Mouse (Mus musculus): ENCODE results near the gene Ubxn11. TPM values are rescaled to one million over a fixed set of nuclear protein-coding genes. Genes with fewer than 3 reads are reported as not detected.

Gene Ubxn11
- polyA plus RNA-seq, 1 experiment from 2014 or later: 1.7 TPM

DNA sequence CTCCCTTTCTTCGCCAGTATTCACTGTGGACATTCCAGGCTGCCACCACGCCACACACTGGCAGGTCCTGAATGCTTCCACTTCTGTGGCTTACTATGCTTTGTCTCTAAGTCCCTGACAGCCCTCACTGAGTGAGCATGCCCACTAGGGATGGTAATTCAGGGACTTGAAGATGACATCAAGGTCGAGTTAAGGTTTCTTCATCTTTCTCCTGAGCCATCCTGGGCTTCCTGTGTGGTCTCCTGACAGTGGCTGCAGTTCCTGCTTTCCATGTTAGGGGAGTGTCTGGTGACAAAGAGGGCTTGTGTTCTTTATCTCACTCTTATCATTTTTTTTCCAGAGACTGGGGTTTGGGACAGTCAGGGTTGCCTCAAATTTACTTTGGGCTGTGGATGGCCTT lies 8.3 kb downstream of the Ubxn11 start:
- Histone ChIP-seq H3K27me3 (no peaks in the 10 kb centered on the region), H3K27ac (peak overlapping the region; percentile 34; the same call in 1 of the 2 replicates), H3K4me1 (replicated peaks) (peaks cover 84% of the 10 kb centered on the region), H3K4me2 (no peak overlapping the region), H3K9ac (no peak overlapping the region), H3K9me3 (replicated peaks) (no peaks in the 10 kb centered on the region), H3K4me3 (replicated peaks) (no peak overlapping the region), H3K36me3 (no peaks in the 10 kb centered on the region)
- no peak for DNase-seq
- 29% methylated on average over 3 of the region's 3 CpGs for WGBS (ENCODE audit: insufficient replicate concordance)
- no peak for ATAC-seq (ENCODE audit: low read depth)

DNA sequence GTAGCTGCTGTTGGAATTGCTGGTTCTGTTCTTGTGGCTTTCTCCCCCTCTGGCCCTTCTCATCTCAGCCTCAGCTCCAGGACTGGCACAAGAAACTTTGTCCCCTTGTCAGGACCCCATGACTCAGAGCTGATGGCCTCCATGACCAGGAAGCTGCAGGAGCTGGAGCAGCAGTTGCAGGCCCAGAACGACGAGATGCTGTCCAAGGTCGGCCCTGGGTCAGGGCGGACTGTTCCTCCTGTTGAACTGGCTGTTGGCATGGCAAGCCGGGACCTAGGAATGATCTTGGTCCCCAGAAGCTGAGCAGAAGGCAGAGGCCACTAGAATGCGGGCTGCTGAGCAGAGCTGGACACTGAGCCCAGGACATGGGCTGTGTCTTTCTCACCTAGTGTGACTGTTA lies 10.0 kb downstream of the Ubxn11 start:
- no peak for DNase-seq
- Histone ChIP-seq H3K4me1 (replicated peaks) (peaks cover 80% of the 10 kb centered on the region), H3K36me3 (no peaks in the 10 kb centered on the region), H3K4me2 (no peak overlapping the region), H3K27ac (no peak overlapping the region), H3K27me3 (no peaks in the 10 kb centered on the region), H3K9ac (no peak overlapping the region), H3K9me3 (replicated peaks) (no peaks in the 10 kb centered on the region), H3K4me3 (replicated peaks) (no peak overlapping the region)
- ATAC-seq (ENCODE audit: low read depth): no peak
- 71% methylated on average over 6 of the region's 6 CpGs for WGBS (ENCODE audit: insufficient replicate concordance)

DNA sequence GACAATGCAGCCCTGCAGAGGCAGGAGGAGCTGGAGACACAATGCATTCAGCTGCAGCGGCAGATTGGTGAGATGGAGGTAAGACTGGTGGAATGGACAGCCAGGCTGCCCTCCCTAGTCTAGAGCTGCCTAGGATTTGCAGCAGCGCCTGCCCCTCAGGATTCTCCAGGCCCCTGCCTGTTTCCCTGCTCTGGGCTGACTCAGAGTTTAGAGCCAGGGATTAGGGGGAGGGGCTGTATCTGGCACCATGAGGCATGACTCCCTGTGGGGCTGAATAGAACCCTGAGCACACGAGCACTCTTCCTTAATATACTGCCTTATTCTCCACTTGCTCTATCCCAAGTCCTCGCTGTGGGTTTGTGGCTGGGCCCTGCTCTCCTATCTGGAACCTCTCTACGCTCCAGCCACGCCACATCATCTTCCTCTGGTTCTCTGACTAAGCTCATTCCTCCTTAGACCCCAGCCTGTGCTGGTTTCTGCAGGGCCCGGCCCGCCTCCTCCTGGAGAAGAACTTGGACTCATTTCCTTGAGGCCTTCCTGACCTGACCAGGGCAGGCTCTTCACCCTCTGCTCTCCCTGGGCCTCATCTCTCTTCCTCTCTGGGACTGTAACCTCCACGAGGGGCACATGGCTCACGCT lies 11.1 kb downstream of the Ubxn11 start:
- no peaks in the 10 kb centered on the region for H3K36me3 ChIP-seq
- H3K9me3 ChIP-seq (replicated peaks): no peaks in the 10 kb centered on the region
- ATAC-seq (ENCODE audit: low read depth): no peak; the same call in 1 of the 2 replicates
- H3K27me3 ChIP-seq: no peaks in the 10 kb centered on the region
- no peak overlapping the region for H3K4me2 ChIP-seq
- H3K4me3 ChIP-seq (replicated peaks): no peak overlapping the region
- 0 out of 2 replicates have a peak overlapping the region, but pooled peaks have one; percentile 24 for H3K27ac ChIP-seq
- peaks cover 79% of the 10 kb centered on the region for H3K4me1 ChIP-seq (replicated peaks)
- WGBS (ENCODE audit: insufficient replicate concordance): 56% methylated on average over 10 of the region's 10 CpGs
- DNase-seq: no peak
- H3K9ac ChIP-seq: no peak overlapping the region

GRCm38 (mm10) chr4:134114038-134114437 lies 11.7 kb downstream of the Ubxn11 start:
- no peak overlapping the region for H3K4me2 ChIP-seq
- H3K4me1 ChIP-seq (replicated peaks): peaks cover 83% of the 10 kb centered on the region
- no peaks in the 10 kb centered on the region for H3K27me3 ChIP-seq
- ATAC-seq (ENCODE audit: low read depth) (no peak), DNase-seq (no peak)
- no peak overlapping the region for H3K27ac ChIP-seq
- no peak overlapping the region for H3K9ac ChIP-seq
- WGBS (ENCODE audit: insufficient replicate concordance): 82% methylated on average over 4 of the region's 4 CpGs
- H3K36me3 ChIP-seq: no peaks in the 10 kb centered on the region
- H3K9me3 ChIP-seq (replicated peaks): no peaks in the 10 kb centered on the region
- H3K4me3 ChIP-seq (replicated peaks): no peak overlapping the region

DNA sequence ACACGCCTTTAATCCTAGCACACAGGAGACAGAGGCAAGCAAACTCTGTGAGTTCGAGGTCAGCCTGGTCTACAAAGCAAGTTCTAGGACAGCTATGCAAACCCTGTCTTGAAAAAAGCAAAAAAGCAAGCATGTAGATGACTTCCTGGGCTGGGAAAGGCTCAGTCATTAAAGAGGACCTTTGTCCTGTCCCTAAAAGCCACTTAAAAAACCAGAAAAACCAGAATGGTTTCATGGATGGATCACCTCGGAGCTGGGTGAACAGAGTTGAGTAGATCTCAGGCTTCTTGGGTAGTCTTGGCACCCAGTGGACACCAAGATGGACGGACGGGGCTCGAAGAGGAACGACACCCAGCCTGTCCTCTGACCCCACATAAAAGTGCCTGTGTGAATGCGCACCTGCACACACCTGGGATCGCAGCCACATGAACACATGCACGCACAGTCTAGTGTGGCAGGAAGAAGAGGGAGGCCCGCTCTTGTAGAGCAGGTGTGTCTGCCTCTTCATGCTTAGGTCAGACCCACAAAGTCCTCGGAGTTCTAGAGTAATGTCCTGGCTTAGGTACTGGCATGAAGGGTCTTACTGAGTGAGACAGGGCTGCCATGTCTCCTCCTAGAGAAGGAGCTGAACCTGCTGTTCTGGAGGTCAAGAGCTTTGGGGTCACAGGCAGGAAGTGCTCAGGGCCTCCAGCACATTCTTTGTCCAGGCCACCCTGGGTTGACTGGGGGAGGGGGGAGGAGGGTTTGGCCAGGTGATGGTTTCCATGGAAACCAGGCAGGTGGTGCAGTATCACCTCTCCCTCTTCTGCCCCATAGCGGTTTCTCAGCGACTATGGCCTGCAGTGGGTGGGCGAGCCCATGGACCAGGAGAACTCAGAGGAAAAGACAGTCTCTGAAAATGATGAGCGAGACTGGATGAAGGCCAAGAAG lies 13.1 kb downstream of the Ubxn11 start:
- Histone ChIP-seq H3K4me3 (replicated peaks) (no peak overlapping the region), H3K9ac (no peak overlapping the region), H3K27ac (0 out of 2 replicates have a peak overlapping the region, but pooled peaks have one; percentile 15), H3K4me1 (replicated peaks) (peaks cover 87% of the 10 kb centered on the region), H3K36me3 (no peaks in the 10 kb centered on the region), H3K4me2 (no peak overlapping the region), H3K9me3 (replicated peaks) (no peaks in the 10 kb centered on the region), H3K27me3 (no peaks in the 10 kb centered on the region)
- WGBS (ENCODE audit: insufficient replicate concordance): 75% methylated on average over 16 of the region's 16 CpGs
- no peak for ATAC-seq (ENCODE audit: low read depth)
- DNase-seq: no peak

- Histone ChIP-seq H3K4me3 (replicated peaks) (no peak overlapping the region), H3K4me1 (replicated peaks) (peaks cover 83% of the 10 kb centered on the region), H3K4me2 (no peak overlapping the region), H3K36me3 (no peaks in the 10 kb centered on the region), H3K9ac (no peak overlapping the region), H3K27ac (peak overlapping the region; percentile 40; the same call in 1 of the 2 replicates), H3K27me3 (no peaks in the 10 kb centered on the region), H3K9me3 (replicated peaks) (no peaks in the 10 kb centered on the region)
- DNase-seq (no peak), ATAC-seq (ENCODE audit: low read depth) (no peak)
- 43% methylated on average over 2 of the region's 2 CpGs for WGBS (ENCODE audit: insufficient replicate concordance)
These were observed 14.1 kb downstream of the Ubxn11 start for GRCm38 (mm10) chr4:134116501-134116900.

GRCm38 (mm10) chr4:134117012-134117411 lies 14.6 kb downstream of the Ubxn11 start:
- 9% methylated on average over 8 of the region's 8 CpGs for whole genome bisulfite sequencing (ENCODE audit: insufficient replicate concordance)
- no peaks in the 10 kb centered on the region for H3K27me3 ChIP-seq
- H3K4me3 ChIP-seq (replicated peaks): no peak overlapping the region
- H3K36me3 ChIP-seq: no peaks in the 10 kb centered on the region
- 0 out of 2 replicates have a peak, but pooled peaks have one; percentile 11 for ATAC-seq (ENCODE audit: low read depth)
- H3K9me3 ChIP-seq (replicated peaks): no peaks in the 10 kb centered on the region
- no peak overlapping the region for H3K4me2 ChIP-seq
- H3K9ac ChIP-seq: no peak overlapping the region
- H3K4me1 ChIP-seq (replicated peaks): peaks cover 78% of the 10 kb centered on the region
- H3K27ac ChIP-seq: peak overlapping the region; percentile 63
- DNase-seq: no peak

DNA sequence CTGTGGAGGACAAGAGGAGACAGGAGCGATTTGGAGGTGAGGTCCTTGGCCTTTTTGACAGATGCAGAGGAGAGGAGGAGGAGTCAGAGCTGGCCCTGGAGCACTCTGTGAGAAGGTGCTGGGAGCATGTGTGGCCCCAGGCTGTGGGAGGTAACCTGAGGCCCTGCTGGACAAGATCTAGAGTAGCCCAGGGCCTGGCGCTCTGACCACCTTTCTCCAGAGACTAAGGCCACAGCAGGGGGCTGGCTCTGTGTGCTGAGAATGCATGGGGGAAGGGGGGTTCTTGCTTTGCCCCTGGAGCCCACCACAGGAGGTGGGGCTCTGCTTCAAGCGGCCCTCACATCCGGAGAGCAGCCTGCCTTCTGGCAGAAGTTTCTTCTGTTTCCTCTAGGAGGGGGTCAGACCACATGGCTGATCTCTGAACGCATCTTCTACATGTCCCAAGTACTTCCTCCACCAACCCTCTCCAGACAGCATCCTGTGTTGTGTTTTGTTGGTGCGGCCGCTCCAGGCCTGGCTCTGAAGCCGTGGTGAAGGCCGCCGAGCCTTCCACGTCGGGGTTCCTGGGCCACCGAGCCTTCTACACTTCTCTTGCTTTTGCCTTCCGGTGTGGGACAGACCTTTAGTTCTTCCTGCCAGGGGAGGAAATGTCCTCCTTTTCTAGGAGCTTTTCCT lies 15.9 kb downstream of the Ubxn11 start:
- 47% methylated on average over 14 of the region's 14 CpGs for WGBS (ENCODE audit: insufficient replicate concordance)
- no peak overlapping the region for H3K9ac ChIP-seq
- ATAC-seq (ENCODE audit: low read depth): no peak

GRCm38 (mm10) chr4:134119042-134119441 lies 16.7 kb downstream of the Ubxn11 start:
- WGBS (ENCODE audit: insufficient replicate concordance): 54% methylated on average over 5 of the region's 5 CpGs
- H3K9ac ChIP-seq: no peak overlapping the region
- H3K4me2 ChIP-seq: no peak overlapping the region
- H3K27me3 ChIP-seq: no peaks in the 10 kb centered on the region
- ATAC-seq (ENCODE audit: low read depth): no peak
- no peaks in the 10 kb centered on the region for H3K36me3 ChIP-seq
- DNase-seq: no peak
- H3K27ac ChIP-seq: peak overlapping the region; percentile 62; the same call in 1 of the 2 replicates
- peaks cover 64% of the 10 kb centered on the region for H3K4me1 ChIP-seq (replicated peaks)
- no peak overlapping the region for H3K4me3 ChIP-seq (replicated peaks)
- no peaks in the 10 kb centered on the region for H3K9me3 ChIP-seq (replicated peaks)

More for the DNA sequence above, 15.9 kb downstream of the Ubxn11 start:
- H3K27me3 ChIP-seq: no peaks in the 10 kb centered on the region
- peak overlapping the region; percentile 63 for H3K27ac ChIP-seq
- no peak overlapping the region for H3K4me2 ChIP-seq
- DNase-seq: no peak
- H3K9me3 ChIP-seq (replicated peaks): no peaks in the 10 kb centered on the region
- peaks cover 66% of the 10 kb centered on the region for H3K4me1 ChIP-seq (replicated peaks)
- no peak overlapping the region for H3K4me3 ChIP-seq (replicated peaks)
- no peaks in the 10 kb centered on the region for H3K36me3 ChIP-seq

- ATAC-seq (ENCODE audit: low read depth): 0 out of 2 replicates have a peak, but pooled peaks have one; percentile 37
- H3K27me3 ChIP-seq: no peaks in the 10 kb centered on the region
These were observed 17.3 kb downstream of the Ubxn11 start for GRCm38 (mm10) chr4:134119644-134120043.

More at GRCm38 (mm10) chr4:134119644-134120043, 17.3 kb downstream of the Ubxn11 start:
- peaks cover 64% of the 10 kb centered on the region for H3K4me1 ChIP-seq (replicated peaks)
- 42% methylated on average over 9 of the region's 9 CpGs for WGBS (ENCODE audit: insufficient replicate concordance)
- H3K36me3 ChIP-seq: no peaks in the 10 kb centered on the region
- peak; percentile 50 for DNase-seq
- H3K4me2 ChIP-seq: no peak overlapping the region
- H3K9ac ChIP-seq: no peak overlapping the region
- peak overlapping the region; percentile 39; the same call in 1 of the 2 replicates for H3K27ac ChIP-seq
- H3K4me3 ChIP-seq (replicated peaks): no peak overlapping the region
- no peaks in the 10 kb centered on the region for H3K9me3 ChIP-seq (replicated peaks)
